Mouse (Mus musculus): ENCODE data around the gene Cmss1. TPM values are rescaled to one million over a fixed set of nuclear protein-coding genes. Genes with fewer than 3 reads are reported as not detected.

Gene Cmss1
- polyA plus RNA-seq, 1 experiment: 18.8 TPM

DNA sequence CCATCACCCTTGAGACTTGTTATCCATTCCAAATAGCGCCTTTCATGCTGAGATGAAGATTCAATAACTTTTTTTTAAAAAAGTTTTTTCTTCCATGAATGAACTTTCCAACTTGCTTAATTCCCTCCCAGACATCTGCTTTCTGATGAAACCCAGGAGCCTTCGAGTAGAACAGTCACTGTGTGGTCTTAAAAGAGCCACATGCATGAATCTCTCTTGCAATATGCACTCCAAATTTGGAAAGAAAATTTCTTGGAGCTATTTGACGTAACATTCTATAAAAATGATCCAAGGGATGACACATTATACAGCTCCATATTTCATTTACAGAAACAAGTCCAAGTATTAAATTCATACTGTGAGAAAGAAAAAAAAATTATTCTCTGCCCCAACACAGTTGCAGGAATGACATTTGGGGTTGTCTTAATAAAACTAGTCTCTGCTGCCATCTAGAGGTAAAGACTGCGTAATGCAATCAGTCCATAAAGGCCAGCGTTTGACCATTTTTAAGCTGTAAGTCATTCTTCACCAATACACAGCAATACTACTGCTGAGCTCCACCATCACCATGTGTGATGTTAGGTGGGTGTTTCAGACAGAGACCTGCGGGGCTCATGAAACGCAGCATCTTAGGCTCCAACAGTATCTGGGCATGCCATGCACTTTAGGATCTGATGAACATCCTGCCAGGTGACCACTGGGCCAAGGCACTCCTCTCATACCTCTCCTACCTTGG is 13.1 kb downstream of the Cmss1 start:
- WGBS: 45% methylated on average over 7 of the region's 7 CpGs
- Histone ChIP-seq H3K4me3 (replicated peaks; ENCODE audit: control insufficient read depth, low read depth, low read length) (no peak overlapping the region), H3K27ac (ENCODE audit: control insufficient read depth, insufficient read depth, low read depth, low read length, poor library complexity) (no peak overlapping the region), H3K4me1 (ENCODE audit: control insufficient read depth, insufficient read depth, low read length) (no peaks in the 10 kb centered on the region)
- TF ChIP-seq POLR2A (IDR thresholded peaks at IDR 0.05; ENCODE audit: borderline replicate concordance, control insufficient read depth, low read depth, low read length) (no peak), CTCF (IDR thresholded peaks at IDR 0.05; ENCODE audit: control insufficient read depth, insufficient read depth, low read length) (peak; percentile 27)

DNA sequence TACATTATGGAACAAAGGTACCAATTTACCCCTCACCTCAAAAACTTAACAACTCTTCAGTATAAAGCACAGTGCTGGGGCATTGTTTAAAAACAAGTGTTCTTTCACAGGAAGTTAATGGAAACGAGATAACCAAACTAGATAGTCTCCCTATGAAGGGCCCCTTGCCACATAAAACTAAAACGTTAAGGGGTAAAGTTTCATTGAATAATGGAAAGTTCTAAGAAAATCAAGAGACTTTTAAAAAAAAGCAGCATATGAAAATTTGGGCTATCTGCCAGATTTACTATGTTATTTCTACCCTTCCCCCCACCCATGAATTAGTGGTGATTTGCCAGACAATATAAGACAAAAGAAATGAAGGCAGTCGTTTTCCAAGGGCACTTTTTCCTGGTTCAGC is 21.5 kb downstream of the Cmss1 start:
- no peak overlapping the region for H3K4me3 ChIP-seq (replicated peaks; ENCODE audit: control insufficient read depth, low read depth, low read length)
- 9% methylated on average over 3 of the region's 3 CpGs for WGBS
- no peak overlapping the region for H3K27ac ChIP-seq (ENCODE audit: control insufficient read depth, insufficient read depth, low read depth, low read length, poor library complexity)
- H3K4me1 ChIP-seq (ENCODE audit: control insufficient read depth, insufficient read depth, low read length): peaks cover 1% of the 10 kb centered on the region; the same call in 1 of the 2 replicates
- no peak for TF ChIP-seq CTCF (IDR thresholded peaks at IDR 0.05; ENCODE audit: control insufficient read depth, insufficient read depth, low read length)

DNA sequence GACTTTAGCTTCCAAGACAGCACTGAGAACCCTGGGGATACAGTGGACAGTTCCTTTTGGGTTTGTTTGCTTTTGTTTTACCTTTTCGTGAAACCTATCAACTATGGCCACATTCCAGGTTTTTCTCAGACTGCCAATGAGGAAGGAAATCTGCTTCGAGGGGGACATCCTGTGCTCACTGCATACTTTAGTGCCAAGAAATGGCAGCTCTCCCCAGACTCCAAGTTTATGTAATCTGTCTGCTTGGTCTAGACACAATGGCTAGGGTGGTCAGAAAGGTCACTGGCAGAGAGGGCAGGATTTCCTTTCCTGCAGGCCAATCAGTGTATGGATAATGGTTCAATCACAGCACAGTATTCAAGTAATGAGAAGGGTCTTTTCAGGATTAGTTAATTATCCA is 24.7 kb downstream of the Cmss1 start:
- TF ChIP-seq POLR2A (IDR thresholded peaks at IDR 0.05; ENCODE audit: borderline replicate concordance, control insufficient read depth, low read depth, low read length) (no peak), CTCF (IDR thresholded peaks at IDR 0.05; ENCODE audit: control insufficient read depth, insufficient read depth, low read length) (no peak)
- 11% methylated on average over 2 of the region's 2 CpGs for WGBS
- H3K4me1 ChIP-seq (ENCODE audit: control insufficient read depth, insufficient read depth, low read length): peaks cover 1% of the 10 kb centered on the region; the same call in 1 of the 2 replicates
- no peak overlapping the region for H3K27ac ChIP-seq (ENCODE audit: control insufficient read depth, insufficient read depth, low read depth, low read length, poor library complexity)
- no peak overlapping the region for H3K4me3 ChIP-seq (replicated peaks; ENCODE audit: control insufficient read depth, low read depth, low read length)

DNA sequence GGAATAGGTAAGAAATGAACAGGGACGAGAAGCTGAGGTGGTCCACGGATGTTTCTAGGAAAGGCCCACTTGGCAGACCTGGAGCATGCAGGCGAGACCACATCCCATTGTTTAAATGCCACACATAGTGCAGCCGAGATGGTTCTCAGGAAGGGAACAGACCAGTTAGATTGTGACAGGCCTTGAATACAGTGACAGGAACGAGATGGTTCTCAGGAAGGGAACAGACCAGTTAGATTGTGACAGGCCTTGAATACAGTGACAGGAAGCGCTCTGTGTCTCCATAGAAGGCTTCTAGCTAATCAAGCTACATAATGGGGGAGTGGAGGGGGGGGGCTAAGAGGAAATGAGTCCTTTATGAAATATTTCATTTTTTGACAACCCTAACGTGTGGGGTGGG is 26.6 kb downstream of the Cmss1 start:
- Histone ChIP-seq H3K4me1 (ENCODE audit: control insufficient read depth, insufficient read depth, low read length) (peaks cover 1% of the 10 kb centered on the region; the same call in 1 of the 2 replicates), H3K27ac (ENCODE audit: control insufficient read depth, insufficient read depth, low read depth, low read length, poor library complexity) (no peak overlapping the region), H3K4me3 (replicated peaks; ENCODE audit: control insufficient read depth, low read depth, low read length) (no peak overlapping the region)
- TF ChIP-seq CTCF (IDR thresholded peaks at IDR 0.05; ENCODE audit: control insufficient read depth, insufficient read depth, low read length): no peak
- TF ChIP-seq POLR2A (IDR thresholded peaks at IDR 0.05; ENCODE audit: borderline replicate concordance, control insufficient read depth, low read depth, low read length): no peak
- 24% methylated on average over 7 of the region's 7 CpGs for WGBS

DNA sequence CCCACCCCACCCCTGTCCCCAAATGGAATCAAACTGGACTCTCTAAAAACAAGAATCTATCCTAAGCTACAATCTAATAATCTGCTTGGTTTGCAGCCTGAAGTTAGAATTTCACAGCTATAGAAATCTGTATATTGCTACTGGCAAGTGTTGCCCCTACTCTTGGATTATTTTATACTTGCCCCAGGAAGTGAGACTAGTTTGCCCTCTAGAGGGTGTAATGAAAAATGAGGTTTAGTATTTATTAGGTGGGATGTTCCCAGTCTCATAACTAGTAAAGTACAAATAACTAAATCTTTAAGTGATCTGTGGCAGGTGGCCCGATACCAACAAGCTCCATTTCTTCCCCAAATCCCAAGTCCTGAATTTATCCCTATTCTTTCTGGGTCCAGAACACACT is 29.1 kb downstream of the Cmss1 start:
- WGBS: 89% methylated on average over 1 of the region's 1 CpGs
- H3K27ac ChIP-seq (ENCODE audit: control insufficient read depth, insufficient read depth, low read depth, low read length, poor library complexity): no peak overlapping the region
- H3K4me1 ChIP-seq (ENCODE audit: control insufficient read depth, insufficient read depth, low read length): no peaks in the 10 kb centered on the region
- TF ChIP-seq POLR2A (IDR thresholded peaks at IDR 0.05; ENCODE audit: borderline replicate concordance, control insufficient read depth, low read depth, low read length) (no peak), CTCF (IDR thresholded peaks at IDR 0.05; ENCODE audit: control insufficient read depth, insufficient read depth, low read length) (no peak)
- no peak overlapping the region for H3K4me3 ChIP-seq (replicated peaks; ENCODE audit: control insufficient read depth, low read depth, low read length)

DNA sequence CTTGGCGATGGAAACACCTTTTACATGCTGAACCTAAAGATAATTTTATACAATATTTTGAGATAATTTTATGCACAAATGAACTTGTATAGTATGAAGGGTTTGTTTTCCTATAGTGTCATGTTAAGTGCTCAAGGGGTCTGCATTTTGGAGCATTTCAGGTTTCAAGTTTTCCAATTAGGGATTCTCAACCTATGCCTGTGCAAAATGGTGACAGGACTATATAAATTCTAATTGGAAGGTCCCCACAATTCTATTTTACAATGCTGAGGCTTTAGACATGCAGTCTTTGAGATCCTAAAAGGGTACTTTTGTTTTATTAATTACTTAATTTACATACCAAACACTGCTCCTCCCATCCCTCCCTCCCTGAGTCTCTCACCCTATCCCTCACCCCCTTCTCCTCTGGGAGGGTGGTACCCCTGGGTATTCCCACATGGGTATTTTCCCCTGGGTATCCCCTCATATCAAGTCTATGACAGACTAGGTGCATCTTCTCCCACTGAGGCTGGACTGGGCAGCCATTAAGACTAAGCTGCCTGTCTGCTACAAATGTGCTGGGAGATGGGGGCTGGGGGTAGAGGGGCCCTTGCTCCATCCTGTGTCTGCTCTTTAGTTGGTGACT is 30.8 kb downstream of the Cmss1 start:
- TF ChIP-seq CTCF (IDR thresholded peaks at IDR 0.05; ENCODE audit: control insufficient read depth, insufficient read depth, low read length) (no peak), POLR2A (IDR thresholded peaks at IDR 0.05; ENCODE audit: borderline replicate concordance, control insufficient read depth, low read depth, low read length) (no peak)
- Histone ChIP-seq H3K4me3 (replicated peaks; ENCODE audit: control insufficient read depth, low read depth, low read length) (no peak overlapping the region), H3K4me1 (ENCODE audit: control insufficient read depth, insufficient read depth, low read length) (no peaks in the 10 kb centered on the region; the same call in 1 of the 2 replicates), H3K27ac (ENCODE audit: control insufficient read depth, insufficient read depth, low read depth, low read length, poor library complexity) (no peak overlapping the region)
- 85% methylated on average over 1 of the region's 1 CpGs for WGBS

DNA sequence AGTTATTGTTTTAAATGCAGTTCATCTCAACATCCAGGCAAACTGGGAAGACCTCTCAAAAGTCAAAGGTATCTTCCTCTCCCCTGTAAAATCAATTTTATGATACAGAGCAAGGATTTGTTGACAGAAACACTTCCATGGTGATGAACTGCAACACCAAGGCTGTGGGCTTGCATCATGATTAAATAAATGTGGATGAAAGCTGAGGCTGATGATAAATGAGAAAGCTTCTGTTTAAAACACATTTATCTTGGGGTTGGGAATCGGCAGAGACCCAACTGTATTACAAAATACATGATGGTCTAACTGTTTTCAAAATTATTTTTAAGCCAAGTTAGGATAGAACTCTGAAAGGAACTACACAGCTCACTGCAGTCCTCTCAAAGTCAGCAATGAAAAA is 32.8 kb downstream of the Cmss1 start:
- H3K4me1 ChIP-seq (ENCODE audit: control insufficient read depth, insufficient read depth, low read length): no peaks in the 10 kb centered on the region; the same call in 1 of the 2 replicates
- 59% methylated on average over 1 of the region's 1 CpGs for WGBS
- H3K27ac ChIP-seq (ENCODE audit: control insufficient read depth, insufficient read depth, low read depth, low read length, poor library complexity): no peak overlapping the region
- TF ChIP-seq POLR2A (IDR thresholded peaks at IDR 0.05; ENCODE audit: borderline replicate concordance, control insufficient read depth, low read depth, low read length) (no peak), CTCF (IDR thresholded peaks at IDR 0.05; ENCODE audit: control insufficient read depth, insufficient read depth, low read length) (no peak)
- H3K4me3 ChIP-seq (replicated peaks; ENCODE audit: control insufficient read depth, low read depth, low read length): no peak overlapping the region

DNA sequence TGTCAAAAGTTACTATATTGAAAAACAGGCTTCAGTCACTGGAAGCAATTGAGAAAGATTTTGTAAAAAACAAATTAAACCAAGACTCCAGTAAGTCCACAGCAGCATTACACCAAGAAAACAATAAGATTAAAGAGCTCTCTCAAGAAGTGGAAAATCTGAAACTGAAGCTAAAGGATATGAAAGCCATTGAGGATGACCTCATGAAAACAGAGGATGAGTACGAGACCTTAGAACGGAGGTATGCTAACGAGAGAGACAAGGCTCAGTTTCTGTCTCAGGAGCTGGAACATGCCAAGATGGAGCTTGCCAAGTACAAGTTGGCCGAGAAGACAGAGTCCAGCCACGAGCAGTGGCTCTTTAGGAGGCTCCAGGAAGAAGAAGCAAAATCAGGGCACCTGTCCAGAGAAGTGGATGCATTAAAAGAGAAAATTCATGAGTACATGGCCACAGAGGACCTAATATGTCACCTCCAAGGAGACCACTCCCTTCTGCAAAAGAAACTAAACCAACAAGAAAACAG is 35.8 kb downstream of the Cmss1 start:
- H3K4me1 ChIP-seq (ENCODE audit: control insufficient read depth, insufficient read depth, low read length): no peaks in the 10 kb centered on the region; the same call in 1 of the 2 replicates
- WGBS: 84% methylated on average over 5 of the region's 5 CpGs
- TF ChIP-seq CTCF (IDR thresholded peaks at IDR 0.05; ENCODE audit: control insufficient read depth, insufficient read depth, low read length): no peak
- no peak for TF ChIP-seq POLR2A (IDR thresholded peaks at IDR 0.05; ENCODE audit: borderline replicate concordance, control insufficient read depth, low read depth, low read length)
- no peak overlapping the region for H3K27ac ChIP-seq (ENCODE audit: control insufficient read depth, insufficient read depth, low read depth, low read length, poor library complexity)
- H3K4me3 ChIP-seq (replicated peaks; ENCODE audit: control insufficient read depth, low read depth, low read length): no peak overlapping the region

All from bone marrow, adult 2 months (tissue).